Mouse (Mus musculus): ENCODE measurements around the gene Plcl2.

Plcl2 gene

GRCm38 (mm10) chr17:50499091-50499790 is 10.0 kb upstream of the Plcl2 start:
- DNase-seq (ENCODE audit: low read depth, low spot score), result peak; percentile 33

DNA sequence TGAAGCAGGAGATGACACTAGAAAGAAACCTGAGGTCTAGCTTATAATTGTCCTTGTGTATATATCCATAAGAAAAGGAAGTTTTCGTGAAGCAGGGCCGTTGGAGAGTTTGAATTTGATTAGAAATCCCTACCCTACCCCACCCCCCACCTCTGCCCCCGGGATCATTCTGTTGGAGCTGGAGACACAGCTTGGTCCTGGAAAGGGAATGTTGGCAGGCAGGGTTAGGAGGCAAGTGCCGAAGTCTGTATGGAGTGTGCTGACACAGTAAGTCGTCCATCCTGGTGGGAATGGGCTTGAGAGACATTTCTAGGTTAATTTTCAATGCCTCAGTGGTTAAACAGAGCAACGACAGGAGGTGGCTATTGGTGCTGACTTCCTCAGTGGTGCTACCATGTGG is 8.4 kb upstream of the Plcl2 start:
- no peak for DNase-seq (ENCODE audit: low read depth, low spot score)

DNA sequence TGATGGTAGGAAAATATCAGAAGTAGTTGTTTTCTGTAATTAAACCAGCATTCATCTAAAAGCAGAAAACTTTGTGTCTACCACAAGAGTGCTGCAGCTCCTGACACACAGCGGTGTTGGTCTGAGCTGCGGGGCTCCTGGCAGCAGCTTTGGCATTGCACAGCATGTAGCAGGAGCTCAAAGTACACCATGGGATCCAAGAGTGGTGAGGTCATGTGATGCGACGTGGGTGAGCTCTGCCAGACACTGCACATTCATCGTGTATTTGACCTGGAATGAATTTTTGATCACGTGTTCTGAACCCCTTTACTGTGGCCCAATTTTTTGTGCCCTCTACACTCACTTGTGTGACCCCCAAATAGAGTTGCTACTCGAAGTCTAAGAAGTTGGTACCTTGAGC is 6.1 kb upstream of the Plcl2 start:
- no peak for DNase-seq (ENCODE audit: low read depth, low spot score)

GRCm38 (mm10) chr17:50504070-50504846 is 4.9 kb upstream of the Plcl2 start:
- no peak for DNase-seq (ENCODE audit: low read depth, low spot score)

DNA sequence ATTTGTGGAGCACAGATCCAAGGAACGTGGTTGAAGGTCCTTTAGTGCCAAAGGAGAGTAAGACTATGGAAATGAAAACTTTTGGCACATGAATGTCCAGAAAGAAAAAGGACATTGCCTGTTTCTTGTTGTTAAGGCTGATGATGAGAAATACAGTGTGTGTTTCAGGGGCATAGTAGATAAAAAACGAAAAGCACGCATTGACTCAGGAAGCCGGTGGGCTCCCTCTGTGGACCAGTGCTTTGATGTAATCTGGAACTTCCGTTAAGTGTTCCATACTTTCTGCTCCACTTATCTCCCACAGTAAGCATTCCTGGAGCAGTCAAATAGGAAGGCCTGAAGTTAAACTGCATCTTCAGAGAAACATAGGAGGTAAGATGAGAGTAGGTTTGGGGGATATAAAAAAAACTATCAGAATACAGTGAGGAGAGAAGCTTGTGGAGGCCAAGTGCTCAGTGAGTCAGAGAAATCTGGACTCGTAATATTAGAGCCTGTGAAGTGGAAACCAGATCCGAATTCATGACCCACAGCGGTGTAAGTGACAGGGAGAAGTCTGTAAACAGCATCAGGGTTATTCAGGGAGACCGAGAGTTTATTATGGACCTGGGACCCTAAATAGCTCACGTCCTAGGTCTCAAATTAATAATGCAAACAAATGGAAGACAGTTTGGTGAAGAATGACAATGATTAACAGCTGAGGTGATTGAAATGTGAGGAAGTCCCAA is 3.1 kb upstream of the Plcl2 start:
- DNase-seq (ENCODE audit: low read depth, low spot score), result no peak

DNA sequence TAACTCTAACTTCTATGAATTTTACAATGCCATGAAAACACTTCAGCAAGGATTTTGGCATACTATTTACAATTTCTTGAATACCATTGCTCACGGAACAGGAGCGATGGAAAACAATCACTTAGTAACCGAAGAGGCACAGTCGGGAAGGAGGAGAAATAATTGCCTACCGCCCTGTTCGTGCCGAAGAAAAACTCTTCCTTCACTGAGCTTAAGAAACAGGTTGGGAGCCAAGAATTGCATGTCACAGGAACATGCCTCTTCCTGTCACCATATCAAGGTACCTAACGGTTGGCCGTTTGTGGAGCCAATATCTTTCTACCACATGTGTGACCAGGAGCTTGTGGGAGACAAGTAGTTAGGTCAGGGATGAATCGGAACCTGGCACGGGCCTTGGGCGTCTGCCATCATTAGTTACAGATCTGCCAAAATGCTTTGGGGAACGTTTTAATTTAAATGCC is 2.3 kb upstream of the Plcl2 start:
- DNase-seq (ENCODE audit: low read depth, low spot score), result no peak

- DNase-seq (ENCODE audit: low read depth, low spot score), result no peak
These were observed 988 bp upstream of the Plcl2 start for GRCm38 (mm10) chr17:50508055-50508774.

- DNase-seq (ENCODE audit: low read depth, low spot score), result peak; percentile 83
These were observed 390 bp upstream of the Plcl2 start for GRCm38 (mm10) chr17:50508775-50509250.

- no peak for DNase-seq (ENCODE audit: low read depth, low spot score)
These were observed 1.1 kb downstream of the Plcl2 start for GRCm38 (mm10) chr17:50510279-50510678.

- DNase-seq (ENCODE audit: low read depth, low spot score), result no peak
These were observed 1.5 kb downstream of the Plcl2 start for GRCm38 (mm10) chr17:50510741-50511140.

- DNase-seq (ENCODE audit: low read depth, low spot score), result no peak
These were observed 3.0 kb downstream of the Plcl2 start for GRCm38 (mm10) chr17:50512222-50512621.

GRCm38 (mm10) chr17:50512841-50513240 is 3.6 kb downstream of the Plcl2 start:
- no peak for DNase-seq (ENCODE audit: low read depth, low spot score)

- DNase-seq (ENCODE audit: low read depth, low spot score), result no peak
These were observed 4.2 kb downstream of the Plcl2 start for GRCm38 (mm10) chr17:50513376-50513775.

DNA sequence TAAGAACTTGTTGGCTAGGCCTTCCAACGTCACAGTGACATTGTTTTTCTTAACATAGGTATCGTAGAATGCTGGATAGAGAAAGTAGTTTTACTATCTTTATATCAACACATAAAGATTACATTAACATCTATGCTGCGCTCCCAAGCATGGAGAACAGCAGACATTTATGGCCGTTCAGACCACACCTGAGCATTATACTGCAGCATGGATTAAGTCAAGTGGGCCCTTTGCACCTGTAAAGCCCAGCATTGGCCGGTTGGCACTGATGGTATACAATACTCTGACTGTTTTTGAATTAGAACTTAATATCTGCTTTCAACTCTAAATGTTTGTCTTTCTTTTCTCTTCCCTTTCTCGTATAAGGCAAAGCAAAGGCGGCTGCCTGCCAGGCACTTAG is 4.8 kb downstream of the Plcl2 start:
- DNase-seq (ENCODE audit: low read depth, low spot score), result no peak

DNA sequence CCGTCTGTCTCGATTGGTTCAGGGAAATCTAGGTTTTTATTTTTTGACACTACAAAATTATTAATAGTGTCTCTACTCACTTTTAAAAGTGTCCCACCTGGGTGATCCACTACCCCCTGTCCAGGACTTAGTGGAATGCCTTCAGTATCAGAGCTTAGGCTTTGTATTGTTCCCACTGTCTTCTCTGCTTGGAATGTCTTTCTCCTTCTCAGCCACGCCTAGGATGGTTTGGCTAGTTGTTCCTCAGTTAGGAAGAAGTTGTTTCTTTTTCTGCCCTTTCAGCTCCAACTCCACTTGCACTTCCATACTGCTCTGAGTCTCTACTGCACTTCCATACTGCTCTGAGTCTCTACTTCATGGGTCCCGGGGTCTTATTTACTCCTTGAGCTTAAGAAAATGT is 6.7 kb downstream of the Plcl2 start:
- no peak for DNase-seq (ENCODE audit: low read depth, low spot score)

- no peak for DNase-seq (ENCODE audit: low read depth, low spot score)
These were observed 8.7 kb downstream of the Plcl2 start for GRCm38 (mm10) chr17:50517781-50518415.

GRCm38 (mm10) chr17:50519588-50519987 is 10.4 kb downstream of the Plcl2 start:
- no peak for DNase-seq (ENCODE audit: low read depth, low spot score)

- DNase-seq (ENCODE audit: low read depth, low spot score), result no peak
These were observed 13.4 kb downstream of the Plcl2 start for GRCm38 (mm10) chr17:50522473-50523083.

GRCm38 (mm10) chr17:50524970-50525369 is 15.8 kb downstream of the Plcl2 start:
- no peak for DNase-seq (ENCODE audit: low read depth, low spot score)

GRCm38 (mm10) chr17:50525821-50526220 is 16.6 kb downstream of the Plcl2 start:
- DNase-seq (ENCODE audit: low read depth, low spot score), result no peak

DNA sequence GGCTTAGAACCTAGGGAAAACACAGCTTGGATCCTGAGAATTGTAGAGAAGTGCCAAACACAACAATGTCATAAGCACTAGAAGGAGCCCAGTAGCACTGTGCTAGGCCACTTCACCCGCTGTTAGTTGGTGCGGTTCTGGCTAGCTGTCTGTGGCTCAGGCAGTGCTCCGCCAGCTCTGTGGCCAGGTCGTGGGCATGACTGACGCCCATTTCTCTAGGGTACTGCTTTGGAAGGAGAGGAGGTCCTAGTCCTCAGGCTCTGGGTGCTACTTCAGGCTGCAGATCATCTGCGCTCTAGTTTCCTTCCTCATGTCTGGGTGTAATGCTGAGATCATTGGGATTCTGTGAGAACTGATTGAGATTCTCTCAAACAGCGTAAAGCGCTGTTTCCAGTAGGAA is 20.9 kb downstream of the Plcl2 start:
- DNase-seq (ENCODE audit: low read depth, low spot score), result no peak
